ENCODE assay signal across 8 mouse cellular contexts in genomic region chr2:18064356-18064858, GRCm38 (mm10). TPM values are rescaled to one million over a fixed set of nuclear protein-coding genes. Genes with fewer than 3 reads are reported as not detected.
A peak's percentile ranks its signal among the peaks of the same experiment; 100 is the strongest.
DNase-seq lines count a peak whose midpoint lies in the region; ATAC-seq and TF ChIP-seq lines count a peak whose summit lies in the region.

No protein-coding gene starts in this region.

- under 1% methylated on average over 53 of the region's 58 CpGs for WGBS in hindbrain, postnatal 0 days

- intact Hi-C loops in gastrocnemius, adult 2 months (cut with DNase I), result loop anchor here (1.0 kb wide), 1 partner anchor 8 kb away; no protein-coding TSS in a partner anchor

- H3K4me3 ChIP-seq in gastrocnemius, adult 2 months, result peak overlapping the region; percentile 97
- peak overlapping the region; percentile 79 for H3K4me3 ChIP-seq in hindbrain, postnatal 0 days (ENCODE audit: low read length)
- peak overlapping the region; percentile 92 for H3K4me3 ChIP-seq in megakaryocyte, embryonic 14.5 days (replicated peaks)

- H3K9me3 ChIP-seq in hindbrain, postnatal 0 days (ENCODE audit: low read length), result no peaks in the 10 kb centered on the region
- H3K9me3 ChIP-seq in megakaryocyte, embryonic 14.5 days, result no peaks in the 10 kb centered on the region

- H3K4me2 ChIP-seq in hindbrain, postnatal 0 days (ENCODE audit: low read depth, low read length), result peak overlapping the region; percentile 80

- peak; percentile 83 to 94 for DNase-seq in cerebellum, postnatal 4 days (ENCODE audit: low spot score in 2 of 2)
- peak; percentile 96 for DNase-seq in gastrocnemius, adult 2 months
- DNase-seq in hindbrain, postnatal 0 days (ENCODE audit: low spot score), result peak; percentile 97
- peak; percentile 87 to 89 for DNase-seq in left cerebral cortex, adult 9 months (ENCODE audit: low spot score in 2 of 2)
- DNase-seq in right cerebral cortex, postnatal 10 days (ENCODE audit: low spot score in 2 of 2), result peak; percentile 96
- DNase-seq in urinary bladder, postnatal 14 days (ENCODE audit: low spot score), result peak; percentile 90

- H3K9ac ChIP-seq in hindbrain, postnatal 0 days (replicated peaks; ENCODE audit: low read length), result peak overlapping the region; percentile 86

- H3K27me3 ChIP-seq in hindbrain, postnatal 0 days (ENCODE audit: insufficient read depth, low read length), result no peaks in the 10 kb centered on the region
- H3K27me3 ChIP-seq in megakaryocyte, embryonic 14.5 days (replicated peaks), result no peaks in the 10 kb centered on the region

- peak; percentile 82 for ATAC-seq in activated CD4-positive, CD25-positive, alpha-beta regulatory T cell, adult 4 months
- ATAC-seq in hindbrain, postnatal 0 days, result peak; percentile 96

- 0 out of 2 replicates have a peak, but pooled peaks cover 5% of the 10 kb centered on the region for H3K36me3 ChIP-seq in hindbrain, postnatal 0 days (ENCODE audit: insufficient read depth, low read length)
- peaks cover 22% of the 10 kb centered on the region for H3K36me3 ChIP-seq in megakaryocyte, embryonic 14.5 days (replicated peaks; ENCODE audit: low read length)

- H3K4me1 ChIP-seq in hindbrain, postnatal 0 days (ENCODE audit: insufficient read depth, low read length), result no peaks in the 10 kb centered on the region
- H3K4me1 ChIP-seq in megakaryocyte, embryonic 14.5 days, result peaks cover 32% of the 10 kb centered on the region

- H3K27ac ChIP-seq in gastrocnemius, adult 2 months, result peak overlapping the region; percentile 99
- H3K27ac ChIP-seq in hindbrain, postnatal 0 days, result peak overlapping the region; percentile 98

- TF ChIP-seq CTCF in gastrocnemius, adult 2 months (IDR thresholded peaks at IDR 0.05), result no peak
- TF ChIP-seq CTCF in hindbrain, postnatal 0 days (IDR thresholded peaks at IDR 0.05; ENCODE audit: low read depth), result no peak

RNA-seq across cellular contexts. Expression of gene Mllt10, which starts 9.4 kb away (rescaled TPM):
- polyA plus RNA-seq in activated CD4-positive, CD25-positive, alpha-beta regulatory T cell, adult 4 months (2017; shearing (Covaris generic)), result 10 to 100 TPM; 34.0 to 36.9 TPM
- total RNA-seq in gastrocnemius, adult 2 months (2021), result 10 to 100 TPM; 24.0 to 24.1 TPM
- total RNA-seq in hindbrain, postnatal 0 days (2014; rRNA removed), result 20.1 and 25.6 TPM in 2 replicates
- polyA plus RNA-seq in hindbrain, postnatal 0 days (2015; fragmentation: Nextera tagmentation; extraction: Ambion mirVana), result 30.0 and 34.6 TPM in 2 replicates
- 5.1 and 28.3 TPM in 2 replicates for polyA plus RNA-seq in megakaryocyte, embryonic 14.5 days (2012; ENCODE audit: insufficient read depth, low replicate concordance)

RNA-seq across cellular contexts. Expression of gene Skida1, which starts 15.6 kb away (rescaled TPM):
- polyA plus RNA-seq in activated CD4-positive, CD25-positive, alpha-beta regulatory T cell, adult 4 months (2017; shearing (Covaris generic)), result under 1 TPM; 0.25 to 0.48 TPM
- under 1 TPM; 0.14 to 0.46 TPM for total RNA-seq in gastrocnemius, adult 2 months (2021)
- 14.1 and 22.7 TPM in 2 replicates for total RNA-seq in hindbrain, postnatal 0 days (2014; rRNA removed)
- 4.4 and 5.0 TPM in 2 replicates for polyA plus RNA-seq in hindbrain, postnatal 0 days (2015; fragmentation: Nextera tagmentation; extraction: Ambion mirVana)
- 0.04 and 1.8 TPM in 2 replicates for polyA plus RNA-seq in megakaryocyte, embryonic 14.5 days (2012; ENCODE audit: insufficient read depth, low replicate concordance)

RNA-seq across cellular contexts. Expression of gene A930004D18Rik, which starts 26.9 kb away (rescaled TPM):
- 1 to 10 TPM; 2.3 to 2.9 TPM for polyA plus RNA-seq in activated CD4-positive, CD25-positive, alpha-beta regulatory T cell, adult 4 months (2017; shearing (Covaris generic))
- total RNA-seq in gastrocnemius, adult 2 months (2021), result under 1 TPM; 0.20 to 0.59 TPM
- total RNA-seq in hindbrain, postnatal 0 days (2014; rRNA removed), result 2.3 and 3.7 TPM in 2 replicates
- polyA plus RNA-seq in hindbrain, postnatal 0 days (2015; fragmentation: Nextera tagmentation; extraction: Ambion mirVana), result 9.0 and 9.9 TPM in 2 replicates
- polyA plus RNA-seq in megakaryocyte, embryonic 14.5 days (2012; ENCODE audit: insufficient read depth, low replicate concordance), result 0.12 and 1.7 TPM in 2 replicates

Comparison
In these comparisons a context has a peak if more than half of its experiments do, and no peak if none do; other contexts are left out.
1. Peak in every context shown above with its lines: DNase-seq, ATAC-seq, H3K4me3 ChIP-seq and H3K27ac ChIP-seq.